8 mouse cellular contexts compared by ENCODE assay signal in genomic region chr9:114527085-114527484, GRCm38 (mm10). TPM values are rescaled to one million over a fixed set of nuclear protein-coding genes. Genes with fewer than 3 reads are reported as not detected.
A peak's percentile ranks its signal among the peaks of the same experiment; 100 is the strongest.
DNase-seq lines count a peak whose midpoint lies in the region; ATAC-seq and TF ChIP-seq lines count a peak whose summit lies in the region.

No protein-coding gene starts in this region.

- no peak overlapping the region for H3K9ac ChIP-seq in midbrain, postnatal 0 days (replicated peaks; ENCODE audit: low read length, poor library complexity, severe bottlenecking)
- no peak overlapping the region for H3K9ac ChIP-seq in embryonic facial prominence, embryonic 15.5 days
- H3K9ac ChIP-seq in midbrain, embryonic 13.5 days (replicated peaks) = no peak overlapping the region

- H3K27ac ChIP-seq in midbrain, embryonic 10.5 days (replicated peaks) = peak overlapping the region; percentile 88
- no peak overlapping the region for H3K27ac ChIP-seq in midbrain, postnatal 0 days (ENCODE audit: low read depth, low read length)
- no peak overlapping the region for H3K27ac ChIP-seq in embryonic facial prominence, embryonic 15.5 days (replicated peaks)
- peak overlapping the region; percentile 78 for H3K27ac ChIP-seq in limb, embryonic 10.5 days
- no peak overlapping the region for H3K27ac ChIP-seq in midbrain, embryonic 13.5 days

- DNase-seq in midbrain, embryonic 10.5 days (ENCODE audit: low spot score) = peak; percentile 85
- no peak for DNase-seq in midbrain, postnatal 0 days (ENCODE audit: low spot score)
- DNase-seq in heart, postnatal 4 days = peak; percentile 54
- DNase-seq in limb, embryonic 10.5 days (ENCODE audit: low spot score) = peak; percentile 85
- DNase-seq in urinary bladder, adult 2 months (ENCODE audit: low spot score) = peak; percentile 38
- DNase-seq in cerebellum, postnatal 36 days = no peak

- H3K9me3 ChIP-seq in midbrain, embryonic 10.5 days (replicated peaks) = no peaks in the 10 kb centered on the region
- no peaks in the 10 kb centered on the region for H3K9me3 ChIP-seq in midbrain, postnatal 0 days (ENCODE audit: low read length)
- no peaks in the 10 kb centered on the region for H3K9me3 ChIP-seq in embryonic facial prominence, embryonic 15.5 days (replicated peaks)
- no peaks in the 10 kb centered on the region for H3K9me3 ChIP-seq in limb, embryonic 10.5 days (replicated peaks)
- no peaks in the 10 kb centered on the region for H3K9me3 ChIP-seq in midbrain, embryonic 13.5 days

- WGBS in midbrain, embryonic 10.5 days = under 1% methylated on average over 16 of the region's 16 CpGs
- WGBS in midbrain, postnatal 0 days = 5% methylated on average over 16 of the region's 16 CpGs
- WGBS in embryonic facial prominence, embryonic 15.5 days = 7% methylated on average over 16 of the region's 16 CpGs
- 1% methylated on average over 16 of the region's 16 CpGs for WGBS in limb, embryonic 10.5 days
- WGBS in midbrain, embryonic 13.5 days = 3% methylated on average over 16 of the region's 16 CpGs

- H3K27me3 ChIP-seq in midbrain, embryonic 10.5 days (ENCODE audit: low read depth, poor library complexity, severe bottlenecking) = no peaks in the 10 kb centered on the region
- H3K27me3 ChIP-seq in midbrain, postnatal 0 days (ENCODE audit: insufficient read depth, low read length) = no peaks in the 10 kb centered on the region
- H3K27me3 ChIP-seq in embryonic facial prominence, embryonic 15.5 days = no peaks in the 10 kb centered on the region
- H3K27me3 ChIP-seq in limb, embryonic 10.5 days (ENCODE audit: low read depth, poor library complexity, severe bottlenecking) = no peaks in the 10 kb centered on the region
- no peaks in the 10 kb centered on the region for H3K27me3 ChIP-seq in midbrain, embryonic 13.5 days

- peak overlapping the region; percentile 41 for H3K4me3 ChIP-seq in midbrain, embryonic 10.5 days
- H3K4me3 ChIP-seq in midbrain, postnatal 0 days (ENCODE audit: low read depth, low read length) = no peak overlapping the region
- peak overlapping the region; percentile 17; the same call in 1 of the 2 replicates for H3K4me3 ChIP-seq in embryonic facial prominence, embryonic 15.5 days (replicated peaks)
- H3K4me3 ChIP-seq in limb, embryonic 10.5 days = peak overlapping the region; percentile 35
- no peak overlapping the region for H3K4me3 ChIP-seq in midbrain, embryonic 13.5 days (replicated peaks)

- no peak for ATAC-seq in midbrain, postnatal 0 days (ENCODE audit: low FRiP score)
- ATAC-seq in embryonic facial prominence, embryonic 15.5 days (ENCODE audit: insufficient number of reproducible peaks, low FRiP score, low TSS enrichment, low read depth) = peak; percentile 25; the same call in 1 of the 2 replicates
- peak; percentile 35 for ATAC-seq in midbrain, embryonic 13.5 days

- peaks cover 31% of the 10 kb centered on the region for H3K36me3 ChIP-seq in midbrain, embryonic 10.5 days
- H3K36me3 ChIP-seq in midbrain, postnatal 0 days (ENCODE audit: insufficient read depth, low read length) = no peaks in the 10 kb centered on the region
- no peaks in the 10 kb centered on the region for H3K36me3 ChIP-seq in embryonic facial prominence, embryonic 15.5 days
- H3K36me3 ChIP-seq in limb, embryonic 10.5 days = peaks cover 32% of the 10 kb centered on the region
- H3K36me3 ChIP-seq in midbrain, embryonic 13.5 days = no peaks in the 10 kb centered on the region

- H3K4me1 ChIP-seq in midbrain, embryonic 10.5 days = peaks cover 80% of the 10 kb centered on the region
- H3K4me1 ChIP-seq in midbrain, postnatal 0 days (ENCODE audit: insufficient read depth, low read length) = peaks cover 4% of the 10 kb centered on the region; the same call in 1 of the 2 replicates
- peaks cover 32% of the 10 kb centered on the region for H3K4me1 ChIP-seq in embryonic facial prominence, embryonic 15.5 days
- peaks cover 58% of the 10 kb centered on the region for H3K4me1 ChIP-seq in limb, embryonic 10.5 days
- H3K4me1 ChIP-seq in midbrain, embryonic 13.5 days (replicated peaks) = peaks cover 39% of the 10 kb centered on the region

- H3K4me2 ChIP-seq in midbrain, postnatal 0 days (ENCODE audit: low read depth, low read length, poor library complexity, severe bottlenecking) = no peak overlapping the region
- peak overlapping the region; percentile 45 for H3K4me2 ChIP-seq in embryonic facial prominence, embryonic 15.5 days (replicated peaks)
- H3K4me2 ChIP-seq in midbrain, embryonic 13.5 days (replicated peaks) = peak overlapping the region; percentile 29

- TF ChIP-seq CTCF in midbrain, postnatal 0 days (IDR thresholded peaks at IDR 0.05) = no peak

RNA-seq across cellular contexts. Expression of gene C130032M10Rik, which starts 11.6 kb away (rescaled TPM):
- 0.91 and 0.98 TPM in 2 replicates for polyA plus RNA-seq in midbrain, embryonic 10.5 days (2016; fragmentation: Nextera tagmentation; extraction: Ambion mirVana)
- total RNA-seq in midbrain, postnatal 0 days (2014; rRNA removed) = not detected in 2 replicates
- not detected in 2 replicates for polyA plus RNA-seq in midbrain, postnatal 0 days (2015; fragmentation: Nextera tagmentation; extraction: Ambion mirVana)
- polyA plus RNA-seq in embryonic facial prominence, embryonic 15.5 days (2015; fragmentation: Nextera tagmentation; extraction: Ambion mirVana) = 3.0 and 3.9 TPM in 2 replicates
- total RNA-seq in heart, postnatal 4 days (2021) = not detected
- polyA plus RNA-seq in limb, embryonic 10.5 days (2016; fragmentation: Nextera tagmentation; extraction: Ambion mirVana) = 1.5 and 1.6 TPM in 2 replicates
- polyA plus RNA-seq in midbrain, embryonic 13.5 days (2015; fragmentation: Nextera tagmentation; extraction: Ambion mirVana) = not detected in 2 replicates
- polyA plus RNA-seq in urinary bladder, adult 2 months (2012; rRNA removed) = 0.10 TPM in 1 of 2 replicates, not detected in the other

RNA-seq across cellular contexts. Expression of gene Ccr4, which starts 22.4 kb away (rescaled TPM):
- polyA plus RNA-seq in midbrain, embryonic 10.5 days (2016; fragmentation: Nextera tagmentation; extraction: Ambion mirVana) = not detected in 2 replicates
- total RNA-seq in midbrain, postnatal 0 days (2014; rRNA removed) = not detected in 2 replicates
- not detected in 2 replicates for polyA plus RNA-seq in midbrain, postnatal 0 days (2015; fragmentation: Nextera tagmentation; extraction: Ambion mirVana)
- polyA plus RNA-seq in embryonic facial prominence, embryonic 15.5 days (2015; fragmentation: Nextera tagmentation; extraction: Ambion mirVana) = 5.3 and 7.3 TPM in 2 replicates
- not detected for total RNA-seq in heart, postnatal 4 days (2021)
- 0.06 TPM in 1 of 2 replicates, not detected in the other for polyA plus RNA-seq in limb, embryonic 10.5 days (2016; fragmentation: Nextera tagmentation; extraction: Ambion mirVana)
- not detected in 2 replicates for polyA plus RNA-seq in midbrain, embryonic 13.5 days (2015; fragmentation: Nextera tagmentation; extraction: Ambion mirVana)
- polyA plus RNA-seq in urinary bladder, adult 2 months (2012; rRNA removed) = 0.91 and 1.7 TPM in 2 replicates

RNA-seq across cellular contexts. Expression of gene Trim71, which starts 37.1 kb away (rescaled TPM):
- 4.3 and 6.8 TPM in 2 replicates for polyA plus RNA-seq in midbrain, embryonic 10.5 days (2016; fragmentation: Nextera tagmentation; extraction: Ambion mirVana)
- total RNA-seq in midbrain, postnatal 0 days (2014; rRNA removed) = 0.14 and 0.27 TPM in 2 replicates
- polyA plus RNA-seq in midbrain, postnatal 0 days (2015; fragmentation: Nextera tagmentation; extraction: Ambion mirVana) = 0.14 and 0.15 TPM in 2 replicates
- polyA plus RNA-seq in embryonic facial prominence, embryonic 15.5 days (2015; fragmentation: Nextera tagmentation; extraction: Ambion mirVana) = 0.23 and 0.24 TPM in 2 replicates
- not detected for total RNA-seq in heart, postnatal 4 days (2021)
- 6.2 and 11.5 TPM in 2 replicates for polyA plus RNA-seq in limb, embryonic 10.5 days (2016; fragmentation: Nextera tagmentation; extraction: Ambion mirVana)
- 0.30 and 0.32 TPM in 2 replicates for polyA plus RNA-seq in midbrain, embryonic 13.5 days (2015; fragmentation: Nextera tagmentation; extraction: Ambion mirVana)
- 0.23 and 0.28 TPM in 2 replicates for polyA plus RNA-seq in urinary bladder, adult 2 months (2012; rRNA removed)

Comparison
In these comparisons a context has a peak if more than half of its experiments do, and no peak if none do; other contexts are left out.
1. DNase-seq: peak in midbrain, embryonic 10.5 days (single experiment), heart, postnatal 4 days (single experiment), limb, embryonic 10.5 days (single experiment) and urinary bladder, adult 2 months (single experiment); none in midbrain, postnatal 0 days (single experiment) and cerebellum, postnatal 36 days (0 of 2).
2. H3K27ac ChIP-seq: peak in midbrain, embryonic 10.5 days (single experiment) and limb, embryonic 10.5 days (single experiment); none in midbrain, postnatal 0 days (single experiment), embryonic facial prominence, embryonic 15.5 days (single experiment) and midbrain, embryonic 13.5 days (single experiment).
3. H3K4me3 ChIP-seq: peak in midbrain, embryonic 10.5 days (single experiment), embryonic facial prominence, embryonic 15.5 days (single experiment) and limb, embryonic 10.5 days (single experiment); none in midbrain, postnatal 0 days (single experiment) and midbrain, embryonic 13.5 days (single experiment).